Mouse (Mus musculus): ENCODE results near the gene Tpm3.

Gene Tpm3

GRCm38 (mm10) chr3:90072294-90072693 is at the start of gene Tpm3:
Gene Tpm3 (plus strand): TSS chr3:90072649.
- no peak for DNase-seq (ENCODE audit: low spot score in 2 of 2)

- DNase-seq (ENCODE audit: low spot score in 2 of 2) = no peak
Measured at GRCm38 (mm10) chr3:90034653-90035052, 37.8 kb upstream of the Tpm3 start.

- no peak for DNase-seq (ENCODE audit: low spot score in 2 of 2)
Measured at GRCm38 (mm10) chr3:90036263-90036662, 36.2 kb upstream of the Tpm3 start.

- no peak for DNase-seq (ENCODE audit: low spot score in 2 of 2)
Measured at GRCm38 (mm10) chr3:90049691-90050090, 22.8 kb upstream of the Tpm3 start.

- peak; percentile 24 to 64 for DNase-seq (ENCODE audit: low spot score in 2 of 2)
Measured at GRCm38 (mm10) chr3:90051441-90052350, 20.8 kb upstream of the Tpm3 start, which contains the start of gene 4933434E20Rik. Gene 4933434E20Rik (plus strand): TSS chr3:90051636.

- DNase-seq (ENCODE audit: low spot score in 2 of 2) = peak; percentile 84 to 94
Measured at GRCm38 (mm10) chr3:90052351-90053241, 19.9 kb upstream of the Tpm3 start, which contains the start of gene Ubap2l. Gene Ubap2l (minus strand): TSS chr3:90052628.

- no peak for DNase-seq (ENCODE audit: low spot score in 2 of 2)
Measured at GRCm38 (mm10) chr3:90061549-90061948, 10.9 kb upstream of the Tpm3 start.

- no peak for DNase-seq (ENCODE audit: low spot score in 2 of 2)
Measured at GRCm38 (mm10) chr3:90062539-90062938, 9.9 kb upstream of the Tpm3 start.

- DNase-seq (ENCODE audit: low spot score in 2 of 2) = no peak
Measured at GRCm38 (mm10) chr3:90064383-90064782, 8.1 kb upstream of the Tpm3 start.

- peak in 1 of 2 experiments; percentile 36 for DNase-seq (ENCODE audit: low spot score in 2 of 2)
Measured at GRCm38 (mm10) chr3:90065553-90065952, 6.9 kb upstream of the Tpm3 start.

GRCm38 (mm10) chr3:90067851-90068250 is 4.6 kb upstream of the Tpm3 start:
- no peak for DNase-seq (ENCODE audit: low spot score in 2 of 2)

GRCm38 (mm10) chr3:90069688-90070087 is 2.8 kb upstream of the Tpm3 start:
- DNase-seq (ENCODE audit: low spot score in 2 of 2) = no peak

GRCm38 (mm10) chr3:90076921-90077716 is 4.7 kb downstream of the Tpm3 start:
- peak; percentile 65 to 86 for DNase-seq (ENCODE audit: low spot score in 2 of 2)

GRCm38 (mm10) chr3:90078224-90078623 is 5.8 kb downstream of the Tpm3 start:
- DNase-seq (ENCODE audit: low spot score in 2 of 2) = no peak

- DNase-seq (ENCODE audit: low spot score in 2 of 2) = peak; percentile 75 to 86
Measured at GRCm38 (mm10) chr3:90079133-90079762, 6.8 kb downstream of the Tpm3 start.

- peak in 1 of 2 experiments; percentile 47 for DNase-seq (ENCODE audit: low spot score in 2 of 2)
Measured at GRCm38 (mm10) chr3:90079763-90080497, 7.5 kb downstream of the Tpm3 start.

- no peak for DNase-seq (ENCODE audit: low spot score in 2 of 2)
Measured at GRCm38 (mm10) chr3:90080498-90080863, 8.0 kb downstream of the Tpm3 start.

- DNase-seq (ENCODE audit: low spot score in 2 of 2) = no peak
Measured at GRCm38 (mm10) chr3:90081365-90082240, 9.2 kb downstream of the Tpm3 start.

GRCm38 (mm10) chr3:90083034-90083433 is 10.6 kb downstream of the Tpm3 start:
- no peak for DNase-seq (ENCODE audit: low spot score in 2 of 2)
